Mouse (Mus musculus) testis, adult 2 months (tissue): Measurements from ENCODE around the gene Il2.

Source experiments
- CTCF ChIP-seq: fragments of 200-500 bp; IDR thresholded peaks from 2 replicates; pipeline ENCODE4 v1.5.1; 2012; ENCODE audit warnings: low read depth, mild to moderate bottlenecking, inconsistent platforms, low read length, moderate library complexity; ENCODE audit not compliant: control insufficient read depth, insufficient read depth, insufficient replicate concordance
- POLR2A ChIP-seq: fragments of 200-500 bp; IDR thresholded peaks from 2 replicates; pipeline ENCODE4 v1.6.1; 2012; ENCODE audit warnings: low read depth, mild to moderate bottlenecking, inconsistent platforms, low read length, moderate library complexity; ENCODE audit not compliant: control insufficient read depth

DNA sequence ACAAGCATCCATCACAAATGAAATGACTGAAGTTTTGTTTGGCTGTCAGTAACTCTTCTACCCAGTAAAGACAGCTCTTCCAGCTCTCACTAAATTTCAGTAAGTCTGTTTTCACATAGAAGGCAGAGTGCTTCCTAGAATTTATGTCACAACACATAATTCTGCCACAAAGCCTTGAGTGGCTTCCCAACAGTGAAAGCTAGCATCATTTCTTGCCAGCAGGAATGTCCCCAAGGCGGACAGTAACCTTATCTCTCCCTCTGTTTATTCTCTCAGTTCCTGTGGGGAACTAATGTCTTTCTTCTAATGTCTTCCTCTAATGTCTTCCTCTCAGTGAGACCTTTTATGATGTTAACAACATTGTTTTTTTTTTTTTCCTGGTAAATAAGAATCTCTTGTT is 19.2 kb upstream of the Il2 start:
- TF ChIP-seq POLR2A = no peak
- no peak for TF ChIP-seq CTCF
